Mouse (Mus musculus) lung, postnatal 0 days (tissue): ENCODE measurements around the gene Gm20547. TPM values are rescaled to one million over a fixed set of nuclear protein-coding genes. Genes with fewer than 3 reads are reported as not detected.
"Not testable (repeated sequence)": the region's sequence is repeated elsewhere in the genome, so short reads cannot be mapped to it uniquely, and the experiment has no call there.

Experiments
- ATAC-seq: fragments of 200-750 bp; cut with Nextera tagmentation; 2 replicates; pipeline ENCODE4 v1.8.0; 2017; ENCODE audit warnings: moderate library complexity
- DNase-seq: peaks from one replicate; pipeline ENCODE4 v3.0.0-alpha.2; 2016; ENCODE audit warnings: low spot score
- H3K27ac ChIP-seq: fragments of 300-500 bp; sonication (generic); 2 replicates; pipeline ENCODE4 v1.5.1; 2014; ENCODE audit warnings: antibody characterized with exemption, mild to moderate bottlenecking, low read length, mixed read lengths
- H3K27me3 ChIP-seq: fragments of 300-500 bp; sonication (generic); replicated peaks from 2 replicates; pipeline ENCODE4 v1.6.1; 2014; ENCODE audit warnings: low read length, mixed read lengths; ENCODE audit not compliant: insufficient read depth
- H3K36me3 ChIP-seq: fragments of 300-500 bp; sonication (generic); 2 replicates; pipeline ENCODE4 v1.6.1; 2014; ENCODE audit warnings: low read length, mixed read lengths; ENCODE audit not compliant: insufficient read depth
- H3K4me1 ChIP-seq: fragments of 300-500 bp; sonication (generic); 2 replicates; pipeline ENCODE4 v1.6.1; 2014; ENCODE audit warnings: antibody characterized with exemption, low read depth, low read length, mixed read lengths; ENCODE audit not compliant: insufficient read depth
- H3K4me2 ChIP-seq: fragments of 300-500 bp; sonication (generic); replicated peaks from 2 replicates; pipeline ENCODE4 v1.6.1; 2014; ENCODE audit warnings: low read depth, mild to moderate bottlenecking, low read length, moderate library complexity, mixed read lengths
- H3K4me3 ChIP-seq: fragments of 300-500 bp; sonication (generic); 2 replicates; pipeline ENCODE4 v1.5.1; 2014; ENCODE audit warnings: low read depth, low read length
- H3K9ac ChIP-seq: fragments of 300-500 bp; sonication (generic); replicated peaks from 2 replicates; pipeline ENCODE4 v1.6.1; 2014; ENCODE audit warnings: low read depth, mild to moderate bottlenecking
- H3K9me3 ChIP-seq: fragments of 300-500 bp; sonication (generic); 2 replicates; pipeline ENCODE4 v1.6.1; 2016; ENCODE audit warnings: low read length, mixed read lengths
- CTCF ChIP-seq: IDR thresholded peaks from 2 replicates; pipeline ENCODE4 v1.5.1; 2016; ENCODE audit warnings: antibody characterized with exemption, mild to moderate bottlenecking
- EP300 ChIP-seq: IDR thresholded peaks from 2 replicates; pipeline ENCODE4 v1.6.1; 2016; ENCODE audit warnings: antibody characterized with exemption, mild to moderate bottlenecking, control low read depth
- WGBS: fragments of 180-500 bp; shearing (Covaris S2); extraction: QIAGEN DNeasy Blood & Tissue Kit; methylation state at CpG from one replicate; pipeline ENCODE4 v1.1.7; 2014; 5-methylcytosine and 5-hydroxymethylcytosine counted together
- microRNA-seq: library from miRNA; unstranded; fragments of <30 nt; microRNA quantifications from one replicate; pipeline ENCODE4, GENCODE M21; 2016
- polyA plus RNA-seq: library from polyadenylated mRNA; unstranded; fragments of >200 nt; fragmentation: Nextera tagmentation; extraction: Ambion mirVana; gene quantifications from 2 replicates; pipeline ENCODE4 v1.2.1, GENCODE M21; 2015

Gm20547 gene
- polyA plus RNA-seq, 1 experiment from 2014 or later: not detected

DNA sequence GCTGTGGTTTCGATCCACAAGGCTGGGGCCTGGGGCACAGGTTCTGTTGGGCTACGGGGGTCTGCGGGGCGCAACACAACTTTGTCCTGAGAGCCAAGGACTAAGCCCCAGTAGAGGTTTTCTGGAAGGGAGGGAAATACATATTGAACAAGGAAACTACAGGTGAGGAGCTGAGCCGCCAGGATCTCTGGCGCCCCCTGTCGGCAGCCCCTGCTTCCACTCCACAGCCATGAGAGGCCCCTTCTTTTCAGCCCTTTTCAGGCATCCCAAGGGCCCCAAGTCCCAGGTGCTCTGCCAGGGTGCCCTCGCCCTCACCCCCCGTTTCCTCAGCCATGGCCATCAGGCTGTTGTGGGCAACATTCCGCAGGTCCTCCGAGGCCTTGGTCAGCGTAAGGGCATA, 68.1 kb downstream of the Gm20547 start:
- not testable (repeated sequence) for H3K9me3 ChIP-seq, H3K4me3 ChIP-seq, H3K4me1 ChIP-seq, ATAC-seq, H3K27ac ChIP-seq, H3K36me3 ChIP-seq, H3K27me3 ChIP-seq, H3K9ac ChIP-seq, H3K4me2 ChIP-seq
- WGBS: 54% methylated on average over 11 of the region's 12 CpGs
- peak; percentile 32 for DNase-seq
- TF ChIP-seq CTCF: peak; percentile 69

DNA sequence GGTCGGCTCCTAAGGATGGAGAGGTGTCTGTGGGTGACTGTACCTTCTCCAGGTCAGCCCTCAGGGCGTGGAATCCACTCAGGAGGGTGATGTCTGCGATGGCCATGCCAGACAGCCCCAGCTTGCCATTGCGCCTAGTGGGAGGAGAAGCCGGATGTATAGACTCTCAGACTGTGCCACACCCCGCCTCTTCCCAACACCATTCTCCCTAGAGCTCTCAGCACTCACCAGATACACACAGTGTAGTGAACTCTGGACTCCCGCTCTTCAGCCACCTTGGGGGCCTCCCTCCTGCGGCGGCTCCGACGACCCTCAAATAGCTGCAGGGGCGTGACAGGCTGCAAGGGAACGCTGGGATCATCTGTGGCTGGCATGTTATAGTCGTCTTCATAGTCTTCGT, 70.6 kb downstream of the Gm20547 start:
- H3K9me3 ChIP-seq: no peaks in the 10 kb centered on the region
- no peak overlapping the region for H3K27ac ChIP-seq
- no peak overlapping the region for H3K4me3 ChIP-seq
- H3K9ac ChIP-seq: no peak overlapping the region
- WGBS: 64% methylated on average over 15 of the region's 15 CpGs
- TF ChIP-seq EP300 (no peak), CTCF (no peak)
- no peak overlapping the region for H3K4me2 ChIP-seq
- ATAC-seq (no peak), DNase-seq (no peak)
- H3K27me3 ChIP-seq: no peaks in the 10 kb centered on the region
- no peaks in the 10 kb centered on the region for H3K36me3 ChIP-seq
- no peaks in the 10 kb centered on the region for H3K4me1 ChIP-seq

DNA sequence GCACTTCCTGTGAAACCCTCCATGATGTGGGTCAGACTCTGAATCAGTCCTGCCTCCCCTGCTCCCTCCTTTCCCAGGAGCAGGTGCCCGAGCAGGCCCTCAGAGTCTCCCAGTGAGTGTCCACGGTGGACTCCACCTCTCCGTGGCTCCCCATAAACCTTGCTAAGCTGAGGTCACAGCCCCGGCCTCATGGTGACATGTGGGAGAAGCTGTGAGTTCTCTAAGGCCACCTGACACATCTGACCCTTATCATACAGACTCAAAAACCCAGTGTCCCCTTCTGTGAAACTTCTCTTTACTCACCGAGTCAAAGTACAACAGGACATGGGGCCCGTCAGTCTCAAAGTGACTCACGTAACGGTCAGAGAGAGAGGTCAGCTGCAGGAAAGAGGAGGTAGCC, 71.0 kb downstream of the Gm20547 start:
- 75% methylated on average over 7 of the region's 8 CpGs for WGBS
- not testable (repeated sequence) for H3K4me3 ChIP-seq, H3K36me3 ChIP-seq, H3K4me2 ChIP-seq, H3K27me3 ChIP-seq, H3K9ac ChIP-seq, H3K9me3 ChIP-seq, H3K4me1 ChIP-seq, H3K27ac ChIP-seq, ATAC-seq, DNase-seq

DNA sequence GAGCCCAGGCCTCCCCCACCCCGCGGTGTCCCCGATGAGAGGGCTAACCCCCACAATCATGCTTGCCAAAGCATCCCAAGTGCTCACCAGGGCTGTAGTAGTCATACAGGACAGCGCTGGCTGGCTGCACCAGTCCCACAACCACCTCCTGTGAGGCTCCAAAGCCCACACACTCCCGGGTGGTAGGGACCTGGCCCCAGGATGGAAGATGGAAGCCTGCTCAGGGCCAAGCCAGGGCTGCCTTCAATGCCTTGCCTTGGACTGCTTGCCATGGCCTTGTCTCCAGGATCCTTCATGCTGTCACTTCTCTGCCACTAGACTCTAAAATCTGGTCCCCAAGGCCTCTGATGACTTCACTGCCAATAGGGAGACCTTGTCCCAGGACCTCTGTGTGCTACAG, 71.4 kb downstream of the Gm20547 start:
- not testable (repeated sequence) for H3K4me2 ChIP-seq, H3K4me3 ChIP-seq, H3K9me3 ChIP-seq, H3K4me1 ChIP-seq, ATAC-seq, H3K27ac ChIP-seq, H3K9ac ChIP-seq, H3K36me3 ChIP-seq, H3K27me3 ChIP-seq, DNase-seq
- WGBS: 77% methylated on average over 5 of the region's 5 CpGs

DNA sequence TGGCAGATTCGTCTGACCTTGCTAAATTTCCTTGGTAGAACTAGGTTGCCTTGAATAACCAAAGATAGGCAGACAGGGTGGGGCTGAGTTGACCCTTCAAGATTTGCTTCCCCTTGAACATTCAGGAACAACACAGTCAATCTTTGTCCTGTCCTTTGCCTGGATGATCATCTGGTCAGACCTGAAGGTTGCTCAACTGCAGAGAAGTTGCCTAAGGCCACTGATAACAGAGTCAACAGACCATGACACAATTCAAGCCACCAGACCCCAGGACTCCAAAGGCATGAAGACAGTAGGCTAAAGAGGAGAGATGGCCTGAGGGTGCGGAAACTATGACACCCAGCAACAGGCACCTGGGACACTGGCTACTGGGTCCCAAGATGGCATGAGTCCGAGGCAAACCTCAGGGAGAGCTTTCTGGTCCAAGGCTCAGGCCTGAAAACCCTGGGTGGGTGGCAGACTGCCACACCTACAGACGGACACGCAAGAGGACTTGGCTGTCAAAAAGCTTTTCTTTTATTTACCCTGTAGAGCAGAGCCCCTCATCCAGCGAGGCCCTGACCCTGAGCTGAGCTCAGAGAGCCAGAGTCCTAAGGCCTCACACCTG, 73.1 kb downstream of the Gm20547 start:
- H3K9me3 ChIP-seq: no peaks in the 10 kb centered on the region
- H3K27ac ChIP-seq: no peak overlapping the region
- no peaks in the 10 kb centered on the region for H3K27me3 ChIP-seq
- no peak for DNase-seq
- no peaks in the 10 kb centered on the region for H3K36me3 ChIP-seq
- H3K4me3 ChIP-seq: no peak overlapping the region
- 65% methylated on average over 6 of the region's 6 CpGs for WGBS
- no peak overlapping the region for H3K9ac ChIP-seq
- no peak for TF ChIP-seq CTCF
- no peak for TF ChIP-seq EP300
- no peak for ATAC-seq
- H3K4me1 ChIP-seq: no peaks in the 10 kb centered on the region
- no peak overlapping the region for H3K4me2 ChIP-seq

DNA sequence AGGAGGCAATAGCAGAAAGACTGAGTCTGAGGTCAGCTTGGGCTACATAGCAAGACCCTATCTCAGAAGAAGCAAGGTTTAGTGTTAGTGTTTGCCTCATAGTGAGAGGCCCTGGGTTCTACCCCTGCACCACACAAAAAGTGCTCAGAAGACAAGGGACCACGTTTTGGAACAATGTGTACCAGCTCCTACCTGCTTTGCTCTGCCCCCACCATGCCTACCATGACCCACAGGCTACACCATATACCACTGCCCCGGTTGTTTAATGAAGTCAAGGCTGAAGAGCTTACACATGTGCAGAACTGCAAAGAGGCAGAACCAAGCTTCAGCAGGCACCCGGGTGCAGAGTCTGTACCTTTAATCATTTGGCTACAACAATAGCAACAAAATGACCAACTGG, 74.7 kb downstream of the Gm20547 start:
- Histone ChIP-seq H3K4me3 (no peak overlapping the region), H3K27ac (no peak overlapping the region), H3K4me1 (no peaks in the 10 kb centered on the region), H3K9ac (no peak overlapping the region), H3K27me3 (no peaks in the 10 kb centered on the region), H3K9me3 (no peaks in the 10 kb centered on the region), H3K36me3 (no peaks in the 10 kb centered on the region), H3K4me2 (no peak overlapping the region)
- ATAC-seq (no peak), DNase-seq (no peak)
- TF ChIP-seq EP300 (no peak), CTCF (no peak)
- 58% methylated on average over 3 of the region's 3 CpGs for WGBS

Small RNA genes within 50 kb of the gene (microRNA-seq; reads per million reads assigned to microRNA genes)
- gene Mir6970 (not detected), gene Mir6971 (2.7 reads per million, percentile 5 among the genes with 10 or more reads in this experiment), gene Mir6972 (not detected)

Other genes starting within 250 kb of the Gm20547 start
- gene Fkbpl, start 237.3 kb downstream of the Gm20547 start, polyA plus RNA-seq: 12.2 and 14.5 TPM in 2 replicates
- gene Atf6b, start 234.9 kb downstream of the Gm20547 start, polyA plus RNA-seq: 42.5 and 47.3 TPM in 2 replicates
- gene Tnxb, start 211.5 kb downstream of the Gm20547 start, polyA plus RNA-seq: 0.85 and 0.99 TPM in 2 replicates
- 5.1 and 6.5 TPM in 2 replicates for gene C4b, start 138.2 kb downstream of the Gm20547 start, polyA plus RNA-seq
- gene Cyp21a1, start 77.5 kb downstream of the Gm20547 start, polyA plus RNA-seq: not detected in 2 replicates
- gene Stk19, start 45.1 kb downstream of the Gm20547 start, polyA plus RNA-seq: 34.7 and 37.3 TPM in 2 replicates
- 39.8 and 40.9 TPM in 2 replicates for gene Dxo, start 45.0 kb downstream of the Gm20547 start, polyA plus RNA-seq
- gene Skiv2l, start 31.8 kb downstream of the Gm20547 start, polyA plus RNA-seq: 30.6 and 32.1 TPM in 2 replicates
- gene Nelfe, start 31.7 kb downstream of the Gm20547 start, polyA plus RNA-seq: 45.0 and 49.0 TPM in 2 replicates
- gene Cfb, start 19.5 kb downstream of the Gm20547 start, polyA plus RNA-seq: 8.1 and 10.6 TPM in 2 replicates
- 0.89 and 0.99 TPM in 2 replicates for gene Zbtb12, start 2.6 kb downstream of the Gm20547 start, polyA plus RNA-seq
- gene C2, start 16.2 kb upstream of the Gm20547 start, polyA plus RNA-seq: 11.7 and 13.6 TPM in 2 replicates
- 28.7 and 35.6 TPM in 2 replicates for gene Ehmt2, start 16.4 kb upstream of the Gm20547 start, polyA plus RNA-seq
- gene Slc44a4, start 32.4 kb upstream of the Gm20547 start, polyA plus RNA-seq: 7.0 and 7.3 TPM in 2 replicates
- 31.9 and 34.2 TPM in 2 replicates for gene Neu1, start 49.2 kb upstream of the Gm20547 start, polyA plus RNA-seq
- 0.35 and 0.50 TPM in 2 replicates for gene Hspa1b, start 77.2 kb upstream of the Gm20547 start, polyA plus RNA-seq
- not detected in 2 replicates for gene Gm20481, start 87.9 kb upstream of the Gm20547 start, polyA plus RNA-seq
- 8.2 and 11.9 TPM in 2 replicates for gene Hspa1a, start 90.1 kb upstream of the Gm20547 start, polyA plus RNA-seq
- gene Hspa1l, start 90.7 kb upstream of the Gm20547 start, polyA plus RNA-seq: 0.70 and 0.79 TPM in 2 replicates
- gene Lsm2, start 99.8 kb upstream of the Gm20547 start, polyA plus RNA-seq: 47.3 and 55.4 TPM in 2 replicates
- gene Vars, start 118.9 kb upstream of the Gm20547 start, polyA plus RNA-seq: 24.6 and 24.7 TPM in 2 replicates
- 0.30 and 0.36 TPM in 2 replicates for gene Vwa7, start 134.5 kb upstream of the Gm20547 start, polyA plus RNA-seq
- 1.7 TPM in 2 replicates for gene Sapcd1, start 146.0 kb upstream of the Gm20547 start, polyA plus RNA-seq
- 1.8 and 2.4 TPM in 2 replicates for gene Msh5, start 164.7 kb upstream of the Gm20547 start, polyA plus RNA-seq
- gene Clic1, start 167.9 kb upstream of the Gm20547 start, polyA plus RNA-seq: 343 and 355 TPM in 2 replicates
- gene Ddah2, start 177.0 kb upstream of the Gm20547 start, polyA plus RNA-seq: 238 and 247 TPM in 2 replicates
- gene Ly6g6c, start 183.3 kb upstream of the Gm20547 start, polyA plus RNA-seq: 3.5 and 4.9 TPM in 2 replicates
- 2.1 and 2.3 TPM in 2 replicates for gene Mpig6b, start 184.1 kb upstream of the Gm20547 start, polyA plus RNA-seq
- gene Ly6g6e, start 194.9 kb upstream of the Gm20547 start, polyA plus RNA-seq: 2.8 and 3.1 TPM in 2 replicates
- gene Ly6g6d, start 196.0 kb upstream of the Gm20547 start, polyA plus RNA-seq: 14.4 and 14.7 TPM in 2 replicates
- 0.71 and 0.74 TPM in 2 replicates for gene Ly6g6f, start 203.6 kb upstream of the Gm20547 start, polyA plus RNA-seq
- 104 and 111 TPM in 2 replicates for gene Abhd16a, start 207.2 kb upstream of the Gm20547 start, polyA plus RNA-seq
- not detected in 2 replicates for gene Ly6g5c, start 226.2 kb upstream of the Gm20547 start, polyA plus RNA-seq
- 0.60 and 0.69 TPM in 2 replicates for gene Ly6g5b, start 233.4 kb upstream of the Gm20547 start, polyA plus RNA-seq
- 16.0 and 18.5 TPM in 2 replicates for gene Gpank1, start 239.4 kb upstream of the Gm20547 start, polyA plus RNA-seq
- gene Csnk2b, start 240.0 kb upstream of the Gm20547 start, polyA plus RNA-seq: 203 and 207 TPM in 2 replicates
- gene D17H6S53E, start 244.3 kb upstream of the Gm20547 start, polyA plus RNA-seq: 14.4 and 16.3 TPM in 2 replicates